Mouse (Mus musculus) heart, embryonic 14.5 days (tissue): ENCODE measurements around the gene Zbtb45. TPM values are rescaled to one million over a fixed set of nuclear protein-coding genes. Genes with fewer than 3 reads are reported as not detected.

Experiments
- ATAC-seq: fragments of 200-750 bp; cut with Nextera tagmentation; 2 replicates; pipeline ENCODE4 v1.8.0; 2017; ENCODE audit warnings: low read depth, moderate TSS enrichment; ENCODE audit not compliant: insufficient number of reproducible peaks, insufficient read depth, low FRiP score
- H3K27ac ChIP-seq, 2 experiments: fragments of 200-500 bp in 1 of 2; fragments of 300-500 bp in 1 of 2; sonication (generic) in 1 of 2; replicated peaks in 1 of 2; 2 replicates each; pipeline ENCODE4 v1.5.1; 2012 to 2014; ENCODE audit warnings: low read depth in 2 of 2, low read length in 2 of 2, control low read depth in 1 of 2, mild to moderate bottlenecking in 1 of 2, mixed read lengths in 1 of 2; ENCODE audit not compliant: control insufficient read depth in 1 of 2, insufficient read depth in 1 of 2
- H3K27me3 ChIP-seq: fragments of 300-500 bp; sonication (generic); 2 replicates; pipeline ENCODE4 v1.6.1; 2014; ENCODE audit warnings: mild to moderate bottlenecking, low read length, control low read depth; ENCODE audit not compliant: control insufficient read depth, insufficient read depth
- H3K36me3 ChIP-seq: fragments of 300-500 bp; sonication (generic); 2 replicates; pipeline ENCODE4 v1.6.1; 2014; ENCODE audit warnings: mild to moderate bottlenecking, control low read depth, low read length, mixed read lengths; ENCODE audit not compliant: control insufficient read depth, insufficient read depth
- H3K4me1 ChIP-seq, 2 experiments: fragments of 200-500 bp in 1 of 2; fragments of 300-500 bp in 1 of 2; sonication (generic) in 1 of 2; 2 replicates each; pipeline ENCODE4 v1.6.1; 2012 to 2014; ENCODE audit warnings: low read length in 2 of 2, control low read depth in 1 of 2, mixed read lengths in 1 of 2; ENCODE audit not compliant: control insufficient read depth in 2 of 2, insufficient read depth in 2 of 2
- H3K4me2 ChIP-seq: fragments of 300-500 bp; sonication (generic); 2 replicates; pipeline ENCODE4 v1.6.1; 2014; ENCODE audit warnings: mild to moderate bottlenecking, low read length
- H3K4me3 ChIP-seq, 2 experiments: fragments of 200-500 bp in 1 of 2; fragments of 300-500 bp in 1 of 2; sonication (generic) in 1 of 2; 2 replicates each; pipeline ENCODE4 v1.5.1; 2012 to 2014; ENCODE audit warnings: low read length in 2 of 2, mild to moderate bottlenecking in 2 of 2, control low read depth in 1 of 2, low read depth in 1 of 2, moderate library complexity in 1 of 2; ENCODE audit not compliant: control insufficient read depth in 1 of 2, insufficient read depth in 1 of 2
- H3K9ac ChIP-seq: fragments of 300-500 bp; sonication (generic); 2 replicates; pipeline ENCODE4 v1.6.1; 2014; ENCODE audit warnings: mild to moderate bottlenecking, low read length
- H3K9me3 ChIP-seq: fragments of 300-500 bp; sonication (generic); 2 replicates; pipeline ENCODE4 v1.6.1; 2016; ENCODE audit warnings: low read length, control low read depth; ENCODE audit not compliant: control insufficient read depth
- WGBS: fragments of 180-500 bp; shearing (Covaris S2); extraction: QIAGEN DNeasy Blood & Tissue Kit; methylation state at CpG from one replicate; pipeline ENCODE4 v1.1.7; 2014; 5-methylcytosine and 5-hydroxymethylcytosine counted together
- polyA plus RNA-seq: library from polyadenylated mRNA; unstranded; fragments of >200 nt; fragmentation: Nextera tagmentation; extraction: Ambion mirVana; gene quantifications from 2 replicates; pipeline ENCODE4 v1.2.1, GENCODE M21; 2014

The Zbtb45 gene
- polyA plus RNA-seq, 1 experiment from 2014 or later = 17.2 TPM

DNA sequence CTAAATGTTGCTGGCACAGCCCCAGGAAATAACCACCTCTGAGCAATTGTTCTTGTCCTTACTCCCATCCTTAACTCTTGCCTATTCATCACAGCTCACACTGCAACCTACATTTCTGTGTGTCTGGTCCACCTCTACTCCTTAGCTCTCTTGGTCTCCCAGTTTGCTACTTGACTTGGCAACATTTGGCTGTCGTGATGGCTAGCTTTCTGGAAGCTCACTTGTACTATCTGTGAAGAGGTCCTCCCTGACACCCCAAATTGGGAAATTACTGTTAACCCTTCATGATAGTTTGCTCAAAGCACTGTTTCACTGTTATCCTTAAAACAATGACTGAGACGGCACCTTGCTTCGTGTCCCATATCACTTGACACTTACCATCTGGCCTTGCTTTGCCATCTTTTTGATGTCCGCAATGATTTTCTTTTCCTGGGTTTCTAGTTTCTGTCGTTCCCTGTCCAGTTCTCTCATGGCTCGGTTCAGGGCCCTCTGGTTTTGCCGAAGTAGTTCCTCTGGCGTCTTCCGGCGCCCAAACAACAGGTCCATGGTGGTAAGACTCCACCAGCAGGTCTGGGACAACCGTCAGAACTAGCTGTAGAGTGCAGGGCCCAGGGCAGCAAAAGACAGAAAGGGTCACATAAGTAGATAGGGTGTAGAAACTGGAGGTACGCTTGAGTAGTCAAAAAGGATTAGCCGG, 23.8 kb upstream of the Zbtb45 start:
- peak overlapping the region; percentile 92 for H3K9ac ChIP-seq
- no peaks in the 10 kb centered on the region for H3K9me3 ChIP-seq
- H3K27ac ChIP-seq = peak overlapping the region; percentile 78 to 91; a peak in 3 of 4 replicates
- ATAC-seq = no peak
- H3K36me3 ChIP-seq = peaks cover 68% of the 10 kb centered on the region
- H3K4me1 ChIP-seq = peaks cover 6 to 25% of the 10 kb centered on the region in 2 experiments
- H3K4me2 ChIP-seq = peak overlapping the region; percentile 95
- WGBS = 41% methylated on average over 13 of the region's 13 CpGs
- H3K27me3 ChIP-seq = no peaks in the 10 kb centered on the region
- H3K4me3 ChIP-seq = peak overlapping the region; percentile 56 to 69

DNA sequence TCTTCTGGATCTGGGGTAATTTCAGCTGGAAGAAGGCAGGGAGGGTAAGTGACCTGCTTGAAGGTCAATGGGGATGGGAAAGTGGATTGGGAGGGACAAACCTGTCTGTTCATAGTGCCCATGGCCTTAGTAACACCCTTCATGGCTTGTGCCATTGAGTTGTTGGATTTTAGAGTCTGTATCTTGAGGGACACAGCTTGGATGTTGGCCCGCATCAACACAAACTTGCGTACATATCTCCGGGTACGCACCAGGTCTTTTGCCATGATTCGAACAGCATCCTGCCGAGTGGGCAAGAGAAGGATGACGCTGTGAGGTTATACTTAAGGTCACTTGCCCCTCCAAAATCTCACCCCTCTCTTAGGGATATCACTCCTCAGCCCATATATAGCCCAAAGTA, 22.7 kb upstream of the Zbtb45 start:
- 87% methylated on average over 7 of the region's 7 CpGs for WGBS
- H3K27ac ChIP-seq = no peak overlapping the region
- no peak overlapping the region for H3K4me3 ChIP-seq
- H3K27me3 ChIP-seq = no peaks in the 10 kb centered on the region
- peaks cover 78% of the 10 kb centered on the region for H3K36me3 ChIP-seq
- H3K4me2 ChIP-seq = no peak overlapping the region
- H3K4me1 ChIP-seq = peaks cover 5 to 25% of the 10 kb centered on the region in 2 experiments
- ATAC-seq = no peak
- H3K9me3 ChIP-seq = no peaks in the 10 kb centered on the region
- no peak overlapping the region for H3K9ac ChIP-seq

DNA sequence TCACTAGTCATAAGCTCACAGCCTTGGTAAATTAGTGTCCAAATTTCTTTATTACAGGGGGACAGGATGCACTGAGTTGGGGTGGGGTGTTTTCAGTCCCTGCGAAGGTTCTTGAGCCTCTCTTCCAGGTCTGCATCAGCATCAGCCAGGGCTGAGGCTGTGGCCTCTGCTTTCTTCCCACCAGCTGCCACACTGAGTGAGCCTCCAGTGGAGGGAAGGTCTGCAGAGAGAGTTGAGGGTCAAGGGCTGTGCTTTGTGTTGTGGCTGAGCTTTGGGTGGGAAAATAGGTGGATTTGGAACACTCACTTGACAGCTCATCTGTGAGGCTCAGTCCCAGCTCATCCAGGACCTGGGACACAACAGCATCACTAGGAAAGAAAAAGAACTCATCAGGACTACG, 22.1 kb upstream of the Zbtb45 start:
- ATAC-seq = no peak
- H3K36me3 ChIP-seq = peaks cover 84% of the 10 kb centered on the region
- H3K27me3 ChIP-seq = no peaks in the 10 kb centered on the region
- peaks cover 5 to 24% of the 10 kb centered on the region in 2 experiments for H3K4me1 ChIP-seq
- no peak overlapping the region for H3K4me3 ChIP-seq
- no peak overlapping the region for H3K9ac ChIP-seq
- 76% methylated on average over 2 of the region's 2 CpGs for WGBS
- H3K4me2 ChIP-seq = no peak overlapping the region
- no peak overlapping the region for H3K27ac ChIP-seq
- H3K9me3 ChIP-seq = no peaks in the 10 kb centered on the region

DNA sequence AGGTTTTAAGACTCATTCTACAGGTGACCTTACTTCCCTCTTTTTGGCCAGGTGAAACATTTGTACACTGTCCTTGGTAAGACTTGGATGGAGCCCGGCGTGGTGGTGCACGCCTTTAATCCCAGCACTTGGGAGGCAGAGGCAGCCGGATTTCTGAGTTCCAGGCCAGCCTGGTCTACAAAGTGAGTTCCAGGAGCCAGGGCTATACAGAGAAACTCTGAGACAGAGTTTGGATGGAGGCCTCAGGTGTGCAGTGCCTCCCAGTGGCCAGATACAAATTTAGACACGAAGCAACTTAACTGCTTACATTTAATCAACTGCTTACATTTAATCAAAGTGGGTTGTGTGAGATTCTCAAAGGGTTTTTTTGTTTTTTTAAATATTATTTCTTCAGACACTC, 21.2 kb upstream of the Zbtb45 start:
- 78% methylated on average over 5 of the region's 5 CpGs for WGBS

DNA sequence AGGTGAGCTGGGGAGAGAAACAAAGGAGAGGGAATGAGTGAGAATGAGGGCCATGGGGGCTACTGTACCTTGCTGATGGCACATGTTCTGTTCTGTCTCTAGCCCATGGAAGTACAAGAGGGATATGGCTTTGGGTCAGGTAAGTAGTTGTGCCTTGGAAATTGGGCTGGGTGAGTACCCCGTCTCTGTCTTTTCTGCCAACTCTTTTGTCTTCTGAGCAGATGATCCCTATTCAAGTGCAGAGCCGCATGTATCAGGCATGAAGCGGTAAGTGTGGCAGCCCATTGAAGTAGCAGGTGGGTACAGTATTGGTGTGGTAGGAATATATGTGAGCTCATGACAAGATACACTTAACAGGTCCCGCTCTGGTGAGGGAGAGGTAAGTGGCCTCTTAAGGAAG, 19.2 kb upstream of the Zbtb45 start:
- Histone ChIP-seq H3K27me3 (no peaks in the 10 kb centered on the region), H3K36me3 (peaks cover 85% of the 10 kb centered on the region), H3K4me2 (no peak overlapping the region), H3K4me3 (no peak overlapping the region), H3K4me1 (peaks cover 9 to 24% of the 10 kb centered on the region in 2 experiments), H3K27ac (no peak overlapping the region), H3K9me3 (no peaks in the 10 kb centered on the region), H3K9ac (no peak overlapping the region)
- 93% methylated on average over 4 of the region's 4 CpGs for WGBS
- ATAC-seq = no peak

More for the DNA sequence above, 21.2 kb upstream of the Zbtb45 start:
- no peak overlapping the region for H3K9ac ChIP-seq
- H3K27me3 ChIP-seq = no peaks in the 10 kb centered on the region
- peaks cover 89% of the 10 kb centered on the region for H3K36me3 ChIP-seq
- ATAC-seq = no peak
- H3K4me1 ChIP-seq = peaks cover 6 to 22% of the 10 kb centered on the region in 2 experiments
- H3K9me3 ChIP-seq = no peaks in the 10 kb centered on the region
- no peak overlapping the region for H3K4me2 ChIP-seq
- H3K27ac ChIP-seq = no peak overlapping the region
- no peak overlapping the region for H3K4me3 ChIP-seq

DNA sequence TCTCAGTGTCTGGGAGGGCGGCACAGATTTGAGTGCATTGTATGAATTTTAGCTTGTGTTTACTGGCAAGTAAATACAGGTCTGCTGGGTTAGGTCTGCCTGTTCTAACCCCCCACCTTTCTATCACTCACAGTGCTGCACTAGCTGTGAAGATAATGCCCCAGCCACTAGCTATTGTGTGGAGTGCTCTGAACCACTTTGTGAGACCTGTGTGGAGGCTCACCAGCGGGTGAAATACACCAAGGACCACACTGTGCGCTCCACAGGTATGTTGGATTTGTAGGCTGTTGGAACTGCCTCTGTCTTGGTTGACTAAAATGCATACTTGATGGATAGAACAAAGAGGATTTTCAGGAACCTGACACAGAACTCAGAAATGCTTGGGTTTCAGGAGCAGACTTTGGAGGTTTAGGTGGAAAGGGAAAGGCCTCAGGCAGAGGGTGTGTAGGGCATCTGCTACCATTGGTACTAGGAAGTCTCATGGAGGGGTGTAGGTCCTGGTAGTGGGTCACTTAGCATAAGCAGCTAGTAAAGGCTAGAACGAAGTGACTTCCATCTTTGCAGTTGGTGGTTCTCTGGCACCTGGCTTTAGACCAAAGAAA, 15.8 kb upstream of the Zbtb45 start:
- H3K27ac ChIP-seq = peak overlapping the region in 1 of 2 experiments; percentile 98; a peak in 2 of 4 replicates
- no peak for ATAC-seq
- H3K36me3 ChIP-seq = peaks cover 54% of the 10 kb centered on the region
- peak overlapping the region; percentile 95 for H3K9ac ChIP-seq
- H3K27me3 ChIP-seq = no peaks in the 10 kb centered on the region
- peak overlapping the region; percentile 86 to 95 for H3K4me3 ChIP-seq
- peak overlapping the region; percentile 92 for H3K4me2 ChIP-seq
- H3K4me1 ChIP-seq = peaks cover 11 to 15% of the 10 kb centered on the region in 2 experiments
- no peaks in the 10 kb centered on the region for H3K9me3 ChIP-seq
- WGBS = 34% methylated on average over 4 of the region's 4 CpGs

DNA sequence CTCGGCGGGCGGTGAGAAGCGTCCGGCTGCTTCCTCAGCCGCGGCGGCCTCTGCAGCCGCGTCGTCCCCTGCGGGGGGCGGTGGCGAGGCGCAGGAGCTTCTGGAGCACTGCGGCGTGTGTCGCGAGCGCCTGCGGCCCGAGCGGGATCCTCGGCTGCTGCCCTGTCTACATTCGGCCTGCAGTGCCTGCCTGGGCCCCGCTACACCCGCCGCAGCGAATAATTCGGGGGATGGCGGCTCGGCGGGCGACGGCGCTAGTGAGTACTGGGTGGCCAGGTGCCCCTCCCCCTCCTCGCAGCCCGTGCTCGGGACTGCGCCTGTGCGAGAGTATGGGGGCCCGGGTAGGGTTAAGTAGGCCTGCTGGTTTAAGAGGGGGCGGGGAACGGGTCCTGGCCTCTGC, 15.0 kb upstream of the Zbtb45 start:
- peak overlapping the region; percentile 86 to 95 for H3K4me3 ChIP-seq
- no peaks in the 10 kb centered on the region for H3K9me3 ChIP-seq
- H3K4me2 ChIP-seq = peak overlapping the region; percentile 92
- ATAC-seq = peak; percentile 71
- peak overlapping the region; percentile 95 for H3K9ac ChIP-seq
- H3K27ac ChIP-seq = peak overlapping the region; percentile 98 to 100
- H3K36me3 ChIP-seq = peaks cover 46% of the 10 kb centered on the region
- H3K27me3 ChIP-seq = no peaks in the 10 kb centered on the region
- WGBS = under 1% methylated on average over 42 of the region's 44 CpGs
- H3K4me1 ChIP-seq = peaks cover 11 to 15% of the 10 kb centered on the region in 2 experiments
